Comparison of ENCODE assay signal across 7 mouse cellular contexts in genomic region chr5:72505740-72506139, GRCm38 (mm10).
DNase-seq lines count a peak whose midpoint lies in the region.

No protein-coding gene starts in this region.

- peak; percentile 29 for DNase-seq in kidney, adult 9 months
- no peak for DNase-seq in kidney, postnatal 25 days
- DNase-seq in A20 (ENCODE audit: low read depth, low spot score) (peak; percentile 36), MEL-GATA-1-ER (ENCODE audit: extremely low read depth, low read depth) (peak; percentile 19)
- DNase-seq in layer of hippocampus, adult 9-10 months (ENCODE audit: low spot score): peak; percentile 26
- DNase-seq in urinary bladder, postnatal 10 days (ENCODE audit: low spot score): no peak
- no peak for DNase-seq in cerebellum, adult 8-10 months

Comparison
In these comparisons a context has a peak if more than half of its experiments do, and no peak if none do; other contexts are left out.
1. DNase-seq: peak in kidney, adult 9 months (single experiment), A20 (single experiment), MEL-GATA-1-ER (single experiment) and layer of hippocampus, adult 9-10 months (single experiment); none in kidney, postnatal 25 days (0 of 2), urinary bladder, postnatal 10 days (single experiment) and cerebellum, adult 8-10 months (single experiment).